Mouse (Mus musculus) liver, embryonic 14.5 days (tissue): ENCODE results near the gene Pam16. TPM values are rescaled to one million over a fixed set of nuclear protein-coding genes. Genes with fewer than 3 reads are reported as not detected.

ENCODE experiments used
- ATAC-seq: fragments of 200-750 bp; cut with Nextera tagmentation; 2 replicates; pipeline ENCODE4 v1.8.0; 2017; ENCODE audit warnings: moderate number of reproducible peaks, mild to moderate bottlenecking, moderate library complexity; ENCODE audit not compliant: insufficient read depth
- DNase-seq, 3 experiments: peaks; one replicate each; pipeline ENCODE4 v3.0.0-alpha.2; 2012 to 2013; ENCODE audit warnings: low read depth in 3 of 3, low spot score in 3 of 3
- H3K27ac ChIP-seq: fragments of 300-500 bp; sonication (generic); 2 replicates; pipeline ENCODE4 v1.5.1; 2014; ENCODE audit warnings: moderate library complexity, mild to moderate bottlenecking, control low read depth, inconsistent platforms
- H3K27me3 ChIP-seq: fragments of 300-500 bp; sonication (generic); 2 replicates; pipeline ENCODE4 v1.6.1; 2014; ENCODE audit warnings: mild to moderate bottlenecking, low read length, moderate library complexity; ENCODE audit not compliant: control insufficient read depth, insufficient read depth
- H3K36me3 ChIP-seq: fragments of 300-500 bp; sonication (generic); replicated peaks from 2 replicates; pipeline ENCODE4 v1.6.1; 2014; ENCODE audit warnings: low read depth; ENCODE audit not compliant: control insufficient read depth, insufficient read depth
- H3K4me1 ChIP-seq, 2 experiments: fragments of 200-500 bp in 1 of 2; fragments of 300-500 bp in 1 of 2; sonication (generic) in 1 of 2; replicated peaks; 2 replicates each; pipeline ENCODE4 v1.6.1; 2012 to 2014; ENCODE audit warnings: antibody characterized with exemption in 1 of 2, inconsistent platforms in 1 of 2, low read length in 1 of 2; ENCODE audit not compliant: control insufficient read depth in 2 of 2, insufficient read depth in 2 of 2
- H3K4me2 ChIP-seq: fragments of 300-500 bp; sonication (generic); 2 replicates; pipeline ENCODE4 v1.6.1; 2014; ENCODE audit warnings: low read depth, mild to moderate bottlenecking, control low read depth, moderate library complexity
- H3K4me3 ChIP-seq, 2 experiments: fragments of 200-500 bp in 1 of 2; fragments of 300-500 bp in 1 of 2; sonication (generic) in 1 of 2; 2 replicates each; pipeline ENCODE4 v1.5.1; 2012 to 2014; ENCODE audit warnings: low read depth in 2 of 2, low read length in 2 of 2, mild to moderate bottlenecking in 2 of 2, control low read depth in 1 of 2, inconsistent platforms in 1 of 2, moderate library complexity in 1 of 2; ENCODE audit not compliant: insufficient read depth in 1 of 2
- H3K9ac ChIP-seq: fragments of 300-500 bp; sonication (generic); replicated peaks from 2 replicates; pipeline ENCODE4 v1.6.1; 2014; ENCODE audit warnings: mild to moderate bottlenecking, control low read depth, moderate library complexity
- H3K9me3 ChIP-seq: fragments of 300-500 bp; sonication (generic); 2 replicates; pipeline ENCODE4 v1.6.1; 2016; ENCODE audit warnings: low read length, mixed read lengths; ENCODE audit not compliant: control insufficient read depth
- CTCF ChIP-seq: IDR thresholded peaks from 2 replicates; pipeline ENCODE4 v1.5.1; 2016; ENCODE audit warnings: antibody characterized with exemption, low read depth, control low read depth
- EP300 ChIP-seq: IDR thresholded peaks from 2 replicates; pipeline ENCODE4 v1.6.1; 2016; ENCODE audit warnings: antibody characterized with exemption, low read depth
- WGBS: fragments of 180-500 bp; shearing (Covaris S2); extraction: QIAGEN DNeasy Blood & Tissue Kit; methylation state at CpG from one replicate; pipeline ENCODE4 v1.1.7; 2014; ENCODE audit not compliant: insufficient replicate concordance; 5-methylcytosine and 5-hydroxymethylcytosine counted together
- polyA plus RNA-seq, 2 experiments: library from polyadenylated mRNA; depleted of rRNA in 1 of 2; stranded (reverse) in 1 of 2; unstranded in 1 of 2; fragments of >200 nt; fragmentation: Nextera tagmentation in 1 of 2; extraction: Ambion mirVana in 1 of 2; gene quantifications; 2 replicates each; pipeline versions ENCODE4 v1.2.1 to v1.2.3; 2012 to 2014

The Pam16 gene
- polyA plus RNA-seq, 2 experiments, result 41.3 to 64.4 TPM

- H3K9ac ChIP-seq, result no peak overlapping the region
- H3K4me1 ChIP-seq, result peaks cover 4% of the 10 kb centered on the region in 2 experiments
- TF ChIP-seq CTCF (no peak), EP300 (no peak)
- WGBS, result 85% methylated on average over 9 of the region's 9 CpGs
- ATAC-seq (no peak), DNase-seq (no peak)
- H3K4me2 ChIP-seq, result no peak overlapping the region
- H3K4me3 ChIP-seq, result no peak overlapping the region
- no peak overlapping the region for H3K27ac ChIP-seq
- no peaks in the 10 kb centered on the region for H3K9me3 ChIP-seq
- no peaks in the 10 kb centered on the region for H3K27me3 ChIP-seq
- no peaks in the 10 kb centered on the region for H3K36me3 ChIP-seq
Measured at GRCm38 (mm10) chr16:4628898-4629419, 4.2 kb upstream of the Pam16 start.

- Histone ChIP-seq H3K9ac (no peak overlapping the region), H3K27me3 (no peaks in the 10 kb centered on the region), H3K4me3 (no peak overlapping the region), H3K36me3 (no peaks in the 10 kb centered on the region), H3K4me1 (peaks cover 14 to 18% of the 10 kb centered on the region in 2 experiments), H3K27ac (no peak overlapping the region), H3K9me3 (no peaks in the 10 kb centered on the region), H3K4me2 (no peak overlapping the region)
- TF ChIP-seq EP300 (no peak), CTCF (no peak)
- WGBS, result 70% methylated on average over 6 of the region's 6 CpGs
- ATAC-seq, result no peak
- DNase-seq, result no peak
Measured at GRCm38 (mm10) chr16:4627105-4627504, 2.3 kb upstream of the Pam16 start.

GRCm38 (mm10) chr16:4624074-4624473, 714 bp downstream of the Pam16 start:
- Histone ChIP-seq H3K9me3 (no peaks in the 10 kb centered on the region), H3K9ac (peak overlapping the region; percentile 84), H3K4me2 (peak overlapping the region; percentile 85), H3K36me3 (no peaks in the 10 kb centered on the region), H3K4me3 (peak overlapping the region; percentile 84 to 89), H3K27ac (peak overlapping the region; percentile 72), H3K27me3 (no peaks in the 10 kb centered on the region), H3K4me1 (peaks cover 14 to 18% of the 10 kb centered on the region in 2 experiments)
- peak; percentile 56 for ATAC-seq
- DNase-seq, result peak in 1 of 3 experiments; percentile 26
- TF ChIP-seq EP300, result no peak
- TF ChIP-seq CTCF, result no peak
- WGBS, result 16% methylated on average over 9 of the region's 9 CpGs

- ATAC-seq, result no peak
Measured at GRCm38 (mm10) chr16:4616829-4617228, 8.0 kb downstream of the Pam16 start.

GRCm38 (mm10) chr16:4615297-4615696, 9.5 kb downstream of the Pam16 start:
- no peak for ATAC-seq
- H3K4me3 ChIP-seq, result no peak overlapping the region
- no peaks in the 10 kb centered on the region for H3K4me1 ChIP-seq
- H3K27ac ChIP-seq, result no peak overlapping the region
- no peak overlapping the region for H3K4me2 ChIP-seq
- H3K9ac ChIP-seq, result no peak overlapping the region
- no peaks in the 10 kb centered on the region; the same call in none of the 2 replicates for H3K36me3 ChIP-seq
- H3K27me3 ChIP-seq, result no peaks in the 10 kb centered on the region
- TF ChIP-seq CTCF, result no peak
- no peak for TF ChIP-seq EP300
- no peaks in the 10 kb centered on the region for H3K9me3 ChIP-seq
- DNase-seq, result no peak
- 70% methylated on average over 1 of the region's 1 CpGs for WGBS

More at GRCm38 (mm10) chr16:4616829-4617228, 8.0 kb downstream of the Pam16 start:
- WGBS, result 66% methylated on average over 4 of the region's 4 CpGs
- no peak overlapping the region for H3K27ac ChIP-seq
- no peak for DNase-seq
- no peaks in the 10 kb centered on the region for H3K27me3 ChIP-seq
- no peak overlapping the region for H3K4me2 ChIP-seq
- H3K4me1 ChIP-seq, result no peaks in the 10 kb centered on the region
- no peak overlapping the region for H3K9ac ChIP-seq
- TF ChIP-seq CTCF (no peak), EP300 (no peak)
- H3K36me3 ChIP-seq, result no peaks in the 10 kb centered on the region; the same call in none of the 2 replicates
- no peaks in the 10 kb centered on the region for H3K9me3 ChIP-seq
- no peak overlapping the region for H3K4me3 ChIP-seq
